Mouse (Mus musculus): ENCODE measurements around the gene Abhd12.

The Abhd12 gene

DNA sequence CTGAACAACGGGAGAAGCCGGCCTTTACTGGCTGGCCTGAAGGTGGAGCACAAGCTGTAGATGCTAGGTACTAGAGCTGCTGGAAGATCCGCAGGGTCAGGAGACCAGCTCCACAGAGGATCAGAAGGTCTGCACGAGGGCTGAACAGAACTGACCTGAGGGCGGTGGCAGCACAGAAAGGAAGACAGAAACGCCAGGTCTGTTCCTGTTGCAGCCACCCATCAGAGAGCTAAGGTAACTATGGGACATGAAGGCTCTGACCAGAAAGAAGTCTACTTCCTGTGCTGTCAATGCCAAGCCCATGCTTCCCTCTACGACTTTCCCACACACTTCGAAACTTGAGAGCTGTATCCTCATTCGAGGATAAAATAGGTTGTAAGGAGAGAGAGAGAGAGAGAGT, 53.3 kb downstream of the Abhd12 start:
- no peak for DNase-seq (ENCODE audit: low read depth, low spot score)

DNA sequence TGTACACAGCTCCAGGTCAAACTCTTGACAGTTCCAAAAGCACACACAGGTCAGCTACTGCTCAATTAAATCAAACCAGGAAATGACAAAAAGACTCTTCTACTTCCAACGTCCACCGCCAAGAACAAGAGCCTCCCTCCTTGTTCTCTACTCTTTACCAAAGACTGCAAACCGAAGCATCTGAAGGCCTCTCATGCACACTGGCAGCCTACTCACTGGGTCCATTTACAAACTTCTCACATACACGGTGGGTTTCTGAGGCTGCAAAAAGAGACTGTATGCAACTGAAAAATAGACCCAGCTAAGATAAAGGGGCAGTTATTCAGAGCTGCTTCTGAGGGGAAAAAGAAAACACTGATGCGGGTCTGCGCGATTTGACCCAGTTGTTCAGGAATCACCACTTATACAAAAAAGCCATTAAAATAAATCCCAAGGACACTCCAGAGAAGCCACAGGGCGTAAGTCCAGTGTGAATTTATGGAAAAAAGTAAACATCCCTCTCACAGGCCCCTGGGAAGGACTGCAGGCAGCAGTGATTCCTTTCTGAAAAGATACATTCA, 57.0 kb downstream of the Abhd12 start:
- DNase-seq (ENCODE audit: low read depth, low spot score) = no peak

DNA sequence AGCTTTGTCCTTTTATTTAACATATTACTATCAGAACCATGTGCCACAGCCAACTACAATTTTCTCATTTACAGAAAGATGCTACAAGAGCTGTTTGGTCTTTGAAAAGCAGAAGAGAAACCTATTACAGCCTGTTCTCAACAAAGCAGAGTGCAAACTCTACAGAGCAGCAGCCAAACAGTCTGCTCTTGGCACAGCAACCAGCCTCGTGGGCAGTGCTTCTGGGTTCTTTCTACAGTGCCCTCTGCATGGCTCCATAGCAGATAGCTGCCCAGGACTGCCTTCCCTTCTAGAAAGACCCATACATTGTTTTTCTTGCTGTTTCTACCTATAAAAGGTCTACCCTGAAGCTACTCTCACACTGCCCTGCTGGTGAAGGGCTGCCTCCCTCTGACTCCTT, 59.7 kb downstream of the Abhd12 start:
- no peak for DNase-seq (ENCODE audit: low read depth, low spot score)

DNA sequence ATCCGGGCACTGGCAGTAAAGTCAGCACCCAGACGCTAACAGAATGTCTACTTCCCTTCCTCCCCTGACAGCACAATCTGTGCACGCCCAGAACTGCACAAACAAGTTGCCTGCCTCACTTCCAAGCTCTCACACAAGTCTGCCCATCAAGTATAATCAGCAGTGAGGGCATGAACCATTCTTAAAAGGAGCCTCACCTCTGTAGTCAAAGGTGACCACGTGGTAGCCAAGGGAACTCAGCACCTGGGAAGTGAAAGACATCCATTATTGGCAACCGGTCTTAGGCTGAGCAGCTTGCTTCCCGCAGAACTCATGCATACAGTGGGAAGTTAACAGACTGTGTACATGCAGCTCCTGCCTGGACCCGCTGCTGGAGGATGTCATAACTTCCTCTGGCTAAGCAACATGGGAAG, 62.5 kb downstream of the Abhd12 start:
- DNase-seq (ENCODE audit: low read depth, low spot score) = no peak

DNA sequence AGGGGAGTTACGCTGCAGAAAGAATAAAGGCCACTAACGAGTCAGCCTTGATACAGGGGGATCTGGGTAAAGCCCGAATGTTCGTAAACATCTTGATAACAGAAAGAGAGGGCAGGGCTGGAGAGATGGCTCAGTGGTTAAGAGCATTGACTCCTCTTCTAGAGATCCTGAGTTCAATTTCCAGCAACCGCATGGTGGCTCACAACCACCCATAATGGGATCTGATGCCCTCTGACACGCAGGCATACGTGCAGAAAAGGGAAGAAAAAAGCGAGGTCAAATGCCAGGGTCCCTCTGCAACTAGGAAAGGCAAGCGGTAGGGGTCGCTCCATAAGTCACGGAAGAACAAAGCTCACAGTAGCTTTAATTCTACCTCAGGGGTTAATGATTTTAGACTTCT, 63.4 kb downstream of the Abhd12 start:
- no peak for DNase-seq (ENCODE audit: low read depth, low spot score)

DNA sequence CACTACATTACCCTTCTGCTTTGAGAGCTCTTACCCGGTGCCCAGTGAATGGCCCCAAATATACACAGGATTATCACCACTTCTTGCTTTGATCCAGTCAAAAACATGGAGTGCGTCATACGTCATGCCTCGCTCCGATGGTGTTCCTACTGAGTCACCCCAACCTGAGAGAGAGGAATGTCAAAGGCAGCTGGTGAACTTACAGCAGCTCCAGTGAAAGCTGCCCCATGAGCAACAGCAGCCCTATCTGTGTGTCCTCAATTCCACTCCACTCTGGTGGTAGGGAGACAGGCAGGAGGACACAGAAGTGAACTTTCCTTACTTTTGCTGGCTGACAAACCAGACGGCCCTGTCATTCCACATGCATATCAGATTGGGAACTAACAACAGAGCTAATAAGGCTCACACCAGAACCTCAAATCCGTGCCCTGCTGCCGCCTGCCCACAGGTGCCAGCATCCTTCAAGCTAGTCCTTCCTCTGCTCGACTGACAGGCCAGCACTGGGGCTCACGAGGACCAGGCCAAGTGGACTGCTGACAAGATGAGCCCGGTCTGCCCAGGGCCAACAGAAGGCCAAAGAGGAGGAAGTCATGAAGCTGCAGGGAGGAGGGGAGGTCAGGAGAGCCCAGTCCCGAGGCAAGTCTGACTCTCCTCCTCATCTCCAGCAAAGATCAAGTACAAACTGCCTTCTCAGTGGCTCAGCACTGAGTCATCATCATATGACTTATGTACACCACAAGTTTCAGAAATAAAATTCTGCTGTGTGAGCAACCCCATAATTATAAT, 64.7 kb downstream of the Abhd12 start:
- DNase-seq (ENCODE audit: low read depth, low spot score) = no peak

DNA sequence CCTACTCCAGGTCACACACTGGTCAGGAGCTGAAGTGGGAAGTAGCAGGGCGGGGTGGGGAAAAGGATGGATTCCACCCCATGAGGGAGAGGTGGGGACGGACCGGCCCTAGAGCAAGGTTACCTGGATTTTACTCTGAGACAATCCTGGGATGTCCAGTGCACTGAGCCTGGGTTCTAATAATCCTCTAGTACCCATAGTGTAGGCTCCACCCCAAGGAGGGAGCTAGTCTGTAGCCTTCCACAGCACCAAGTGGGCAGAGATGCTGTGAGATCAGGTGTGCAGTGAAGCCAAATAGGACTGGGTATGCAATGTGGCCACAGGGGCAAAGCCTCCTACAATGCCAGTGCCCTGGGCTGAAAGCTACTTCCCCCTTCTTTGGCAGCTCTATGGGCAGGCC, 66.8 kb downstream of the Abhd12 start:
- DNase-seq (ENCODE audit: low read depth, low spot score) = no peak

DNA sequence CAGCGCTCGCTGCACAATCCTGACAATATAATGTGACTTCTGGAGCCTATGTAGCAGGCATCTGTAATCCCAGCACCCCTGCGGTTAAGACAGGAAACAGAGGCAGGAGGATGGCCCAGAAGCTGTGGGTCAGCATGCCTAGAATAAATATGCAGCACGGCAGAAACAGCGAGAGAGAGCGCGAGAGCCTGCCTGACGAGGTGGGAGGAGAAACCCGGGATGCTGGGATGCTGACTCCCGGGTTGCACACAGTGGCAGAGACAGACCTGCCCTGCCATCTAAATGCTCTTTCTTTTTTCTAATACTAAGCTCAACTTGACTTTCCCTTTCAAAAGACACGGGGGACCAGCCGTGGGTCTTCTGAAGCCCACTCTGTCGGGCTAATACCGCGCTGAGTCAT, 67.6 kb downstream of the Abhd12 start:
- DNase-seq (ENCODE audit: low read depth, low spot score) = peak; percentile 55

DNA sequence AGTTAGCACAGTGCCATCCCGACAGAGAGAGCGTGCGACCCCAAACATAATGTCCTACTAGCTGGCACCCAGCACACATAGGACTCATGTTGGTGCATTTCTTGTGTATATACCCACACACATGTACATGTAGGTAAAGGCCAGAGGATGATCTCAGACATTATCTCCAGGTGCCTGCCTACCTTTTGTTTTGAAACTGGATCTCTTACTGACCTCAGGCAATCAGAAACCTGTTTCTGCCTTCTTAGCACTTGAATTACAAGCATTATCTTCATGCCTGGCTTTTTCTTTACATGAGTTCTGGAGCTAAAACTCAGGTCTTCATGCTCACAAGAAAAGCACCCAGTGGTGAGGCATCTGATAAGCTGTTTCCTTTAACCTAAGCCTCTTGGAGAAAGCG, 68.6 kb downstream of the Abhd12 start:
- DNase-seq (ENCODE audit: low read depth, low spot score) = no peak

DNA sequence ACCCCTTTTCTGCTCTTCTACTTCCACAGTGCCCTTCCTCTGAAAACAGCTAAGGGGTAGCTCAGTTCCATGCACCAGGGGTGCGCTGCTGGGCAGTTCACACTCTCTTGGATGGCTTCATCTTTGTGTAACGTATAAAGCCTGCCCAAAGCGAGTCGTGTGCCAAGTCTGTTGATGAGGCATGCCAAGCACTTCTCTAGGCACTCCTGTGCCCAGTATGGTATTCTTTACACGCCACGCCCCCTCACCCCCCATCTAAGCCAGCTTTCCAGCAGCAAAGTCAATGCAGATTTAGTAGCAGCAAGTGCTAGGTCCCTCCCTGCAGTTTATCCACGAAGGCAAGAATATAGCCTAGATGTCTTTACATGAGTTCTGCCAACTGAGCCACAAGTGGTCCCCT, 69.9 kb downstream of the Abhd12 start:
- DNase-seq (ENCODE audit: low read depth, low spot score) = no peak

DNA sequence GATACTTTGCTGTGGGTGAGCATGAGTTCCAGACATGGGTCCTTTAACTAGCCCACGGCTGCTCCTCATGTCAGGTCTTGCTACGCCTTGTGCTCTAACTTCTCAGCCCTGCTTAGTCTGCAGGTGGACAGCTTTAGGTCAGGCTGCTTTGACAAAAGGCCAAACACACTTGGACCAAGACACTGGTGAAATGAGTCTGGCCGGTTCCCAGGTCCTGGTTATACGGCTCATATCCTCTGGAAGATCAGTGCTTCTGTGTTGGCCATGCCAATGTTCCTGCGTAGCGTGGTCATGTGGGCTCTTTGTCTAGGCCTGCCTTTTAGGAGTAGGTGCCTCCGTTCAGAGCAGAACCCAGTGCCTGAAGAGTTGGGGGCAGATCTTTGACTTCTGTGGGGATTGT, 72.5 kb downstream of the Abhd12 start:
- no peak for DNase-seq (ENCODE audit: low read depth, low spot score)

DNA sequence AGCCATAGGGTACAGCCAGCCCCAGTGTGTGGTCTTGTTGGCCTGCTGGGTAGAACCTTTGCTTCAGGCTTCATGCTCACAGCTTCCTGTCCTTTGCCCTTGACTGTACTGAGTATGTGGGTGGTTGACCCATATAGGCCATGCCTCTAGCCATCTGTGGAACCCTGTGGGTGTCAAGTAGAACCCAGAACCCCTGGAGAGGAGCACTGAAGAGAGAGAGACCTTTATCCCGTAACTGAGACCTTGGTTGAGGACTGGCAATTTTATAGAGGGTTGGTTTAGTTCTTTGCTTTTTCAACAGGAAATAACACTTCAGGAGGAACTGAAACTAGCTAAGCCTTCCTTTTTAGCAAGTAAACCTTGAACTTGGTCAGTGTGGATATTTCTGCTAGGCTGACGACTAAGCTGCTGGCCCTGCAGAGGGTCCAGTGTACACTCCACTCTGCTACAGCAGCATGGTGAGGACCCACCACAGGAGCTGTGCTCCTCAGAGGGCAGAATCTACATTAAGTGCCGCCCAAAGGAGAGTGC, 73.6 kb downstream of the Abhd12 start:
- DNase-seq (ENCODE audit: low read depth, low spot score) = no peak

DNA sequence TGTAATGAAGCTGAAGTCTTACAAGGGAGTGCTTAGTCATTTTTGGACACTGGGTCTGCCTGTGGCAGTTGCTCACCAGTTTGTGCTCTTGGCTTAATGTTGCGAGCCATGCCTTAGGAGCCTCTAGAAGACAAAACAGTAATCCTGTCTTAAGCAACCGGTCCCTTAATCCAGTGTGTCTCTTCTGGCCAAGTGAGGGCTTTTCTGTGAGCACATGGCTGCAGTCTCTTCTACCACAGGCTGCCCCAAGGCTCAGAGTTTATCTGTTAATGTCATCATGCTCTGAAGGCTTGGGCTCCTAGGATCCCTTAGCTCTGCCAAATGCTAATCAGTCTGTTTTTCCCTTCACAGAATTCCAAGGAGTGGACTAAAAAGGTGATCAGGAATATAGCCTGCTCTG, 74.5 kb downstream of the Abhd12 start:
- DNase-seq (ENCODE audit: low read depth, low spot score) = no peak

DNA sequence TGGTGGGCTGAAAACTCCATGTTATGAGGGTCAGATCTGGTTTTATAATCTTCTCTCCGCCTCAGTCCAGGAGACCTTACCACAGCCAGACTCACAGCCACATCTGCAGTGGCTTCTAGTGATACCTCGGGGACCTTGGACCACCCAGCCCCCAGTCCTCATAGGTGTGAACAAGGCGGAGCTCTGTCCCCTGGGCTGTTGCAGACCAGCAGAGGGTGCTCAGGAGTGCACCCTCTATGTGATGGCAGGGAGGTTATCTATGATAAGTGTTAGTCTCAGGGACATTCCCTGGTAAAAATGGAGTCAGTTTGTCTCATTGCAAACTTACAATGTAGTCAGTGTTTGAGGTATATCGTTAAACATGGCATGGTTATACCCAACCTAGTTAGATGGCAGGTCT, 75.9 kb downstream of the Abhd12 start:
- peak; percentile 18 for DNase-seq (ENCODE audit: low read depth, low spot score)

DNA sequence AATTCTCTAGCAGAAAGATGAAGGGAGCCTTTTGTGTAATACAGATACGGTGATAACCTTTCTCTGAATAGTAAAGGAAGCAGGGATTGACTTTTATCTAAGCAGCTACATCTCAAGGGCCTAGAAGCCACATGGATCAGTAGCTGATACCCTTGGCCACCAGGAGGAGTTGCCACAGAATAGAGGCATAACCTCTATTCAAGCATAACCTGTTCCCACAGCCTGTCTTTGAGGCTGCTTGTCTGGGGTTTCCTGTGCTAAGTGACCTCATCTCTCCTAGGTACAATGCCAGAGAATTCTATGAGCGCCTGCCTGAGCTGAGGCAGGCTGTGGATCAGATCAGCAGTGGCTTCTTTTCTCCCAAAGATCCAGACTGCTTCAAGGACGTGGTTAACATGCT, 76.4 kb downstream of the Abhd12 start:
- DNase-seq (ENCODE audit: low read depth, low spot score) = no peak

DNA sequence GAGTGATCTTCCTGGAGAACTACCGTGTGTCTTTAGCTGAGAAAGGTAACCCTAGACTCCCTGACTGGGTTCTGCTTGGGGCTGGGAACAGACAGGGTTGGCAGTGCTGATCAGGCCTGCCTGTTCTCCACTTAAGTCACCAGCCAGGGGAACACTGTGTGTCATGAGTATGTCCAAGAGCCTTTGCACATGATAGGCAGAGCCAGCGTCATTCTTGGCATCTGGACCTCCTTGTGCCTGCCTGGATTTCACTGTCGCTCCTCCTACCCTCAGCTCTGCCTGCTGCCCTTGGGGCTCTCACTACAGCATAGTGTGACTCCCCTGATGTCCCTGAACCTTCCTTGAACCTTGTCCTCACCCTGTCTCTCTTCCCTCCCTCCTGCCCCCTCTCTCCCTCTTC, 78.1 kb downstream of the Abhd12 start:
- DNase-seq (ENCODE audit: low read depth, low spot score) = no peak

DNA sequence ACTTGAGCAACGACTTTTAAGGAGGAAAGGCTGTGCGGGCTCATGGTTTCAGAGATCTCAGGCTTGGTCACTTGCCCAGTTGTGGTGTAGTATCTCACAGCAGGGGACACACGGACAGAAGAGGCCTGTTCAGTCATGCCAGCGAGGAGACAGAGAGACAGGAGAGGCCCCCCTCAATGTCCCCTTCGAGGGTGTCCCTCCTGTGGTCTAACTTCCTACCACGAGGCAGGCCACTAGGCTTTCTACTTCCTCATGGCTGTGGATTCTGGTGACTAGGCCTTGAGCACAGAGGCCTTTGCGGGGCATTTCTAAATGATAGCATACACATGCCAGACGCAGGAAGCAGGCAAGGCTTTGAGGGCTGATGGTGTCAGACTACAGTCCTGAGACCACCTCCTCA, 81.6 kb downstream of the Abhd12 start:
- DNase-seq (ENCODE audit: low read depth, low spot score) = no peak

DNA sequence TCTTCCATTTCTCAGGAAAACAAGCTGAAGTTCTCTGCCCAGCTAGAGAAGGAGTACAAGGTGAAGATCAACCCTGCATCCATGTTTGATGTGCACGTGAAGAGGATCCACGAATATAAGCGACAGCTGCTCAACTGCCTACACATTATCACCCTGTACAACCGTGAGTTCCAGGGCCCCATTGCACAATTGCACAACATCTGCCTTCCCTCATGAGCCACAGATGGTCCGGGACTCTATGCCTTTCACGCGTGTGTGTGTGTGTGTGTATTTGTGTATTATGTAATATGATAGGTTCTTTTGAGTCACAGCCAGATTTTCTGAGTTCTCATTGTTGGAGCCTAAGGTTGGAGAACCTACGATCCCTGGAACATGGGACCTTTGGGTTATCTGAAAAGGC, 83.8 kb downstream of the Abhd12 start:
- no peak for DNase-seq (ENCODE audit: low read depth, low spot score)

DNA sequence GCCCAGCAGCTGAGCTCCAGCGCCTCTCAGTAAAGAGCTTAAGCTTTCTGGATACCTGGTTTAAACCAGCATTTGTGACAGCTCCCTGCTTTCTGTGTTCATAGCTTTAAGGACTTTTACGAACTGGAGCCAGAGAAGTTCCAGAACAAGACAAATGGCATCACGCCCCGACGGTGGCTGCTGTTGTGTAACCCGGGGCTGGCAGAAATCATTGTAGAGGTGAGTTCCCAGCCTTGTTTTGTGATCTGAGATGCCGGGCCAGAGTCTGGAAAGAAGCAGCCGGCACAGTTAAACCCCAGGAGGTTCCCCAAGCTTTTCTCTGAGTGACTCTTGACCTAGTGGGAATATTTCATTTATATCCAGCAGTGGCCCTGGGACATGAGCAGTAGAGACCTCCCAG, 85.8 kb downstream of the Abhd12 start:
- DNase-seq (ENCODE audit: low read depth, low spot score) = no peak

DNA sequence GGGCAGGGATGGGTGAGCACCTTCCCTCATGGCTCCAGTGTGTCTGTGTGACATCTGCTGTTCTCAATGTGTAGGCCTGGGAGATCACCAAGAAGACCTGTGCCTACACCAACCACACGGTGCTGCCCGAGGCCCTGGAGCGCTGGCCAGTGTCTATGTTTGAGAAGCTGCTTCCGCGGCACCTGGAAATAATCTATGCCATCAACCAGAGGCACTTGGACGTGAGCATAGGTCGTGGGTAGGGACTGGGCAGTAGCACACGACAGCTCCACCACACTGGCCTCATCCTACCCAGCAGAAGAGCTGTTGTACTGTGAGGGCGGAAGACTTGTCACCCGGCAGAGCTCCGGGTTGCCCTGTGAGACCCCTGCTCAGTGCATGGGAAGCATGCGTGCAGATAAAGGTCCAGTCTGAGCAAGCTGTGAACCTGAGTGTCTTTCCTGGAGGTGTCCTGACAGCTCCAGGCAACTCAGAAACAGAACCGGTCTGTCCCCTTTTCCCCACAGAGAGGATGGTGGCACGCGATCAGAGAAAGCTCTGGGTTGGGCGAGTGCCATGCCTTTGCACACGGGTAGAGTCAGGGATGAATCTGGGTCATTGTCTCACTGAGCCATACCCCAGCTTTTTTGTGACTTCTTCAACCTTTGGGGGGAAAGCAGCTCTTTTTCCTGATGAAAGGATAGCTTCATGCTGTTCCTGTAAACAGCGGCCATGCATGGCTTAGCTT, 87.7 kb downstream of the Abhd12 start:
- no peak for DNase-seq (ENCODE audit: low read depth, low spot score)

DNA sequence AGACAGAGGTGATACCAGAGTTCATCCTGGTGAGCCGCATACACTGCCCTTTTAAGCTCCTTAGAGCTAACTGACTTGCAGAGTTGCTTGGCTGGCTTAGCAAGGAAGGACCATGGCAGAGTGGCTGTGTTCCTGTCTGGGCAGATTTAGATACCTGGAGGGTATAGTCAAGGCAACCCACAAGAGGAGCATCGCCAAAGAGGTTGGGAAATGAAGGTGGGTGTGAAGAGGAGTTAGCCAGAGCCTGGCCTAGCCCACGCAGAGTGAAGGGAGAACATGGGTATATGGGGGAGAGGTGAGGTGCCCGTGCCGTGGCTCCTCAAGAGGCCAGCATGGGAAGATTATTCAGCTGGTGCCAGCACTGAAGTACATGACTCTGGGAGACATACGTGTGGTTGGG, 91.7 kb downstream of the Abhd12 start:
- DNase-seq (ENCODE audit: low read depth, low spot score) = no peak

DNA sequence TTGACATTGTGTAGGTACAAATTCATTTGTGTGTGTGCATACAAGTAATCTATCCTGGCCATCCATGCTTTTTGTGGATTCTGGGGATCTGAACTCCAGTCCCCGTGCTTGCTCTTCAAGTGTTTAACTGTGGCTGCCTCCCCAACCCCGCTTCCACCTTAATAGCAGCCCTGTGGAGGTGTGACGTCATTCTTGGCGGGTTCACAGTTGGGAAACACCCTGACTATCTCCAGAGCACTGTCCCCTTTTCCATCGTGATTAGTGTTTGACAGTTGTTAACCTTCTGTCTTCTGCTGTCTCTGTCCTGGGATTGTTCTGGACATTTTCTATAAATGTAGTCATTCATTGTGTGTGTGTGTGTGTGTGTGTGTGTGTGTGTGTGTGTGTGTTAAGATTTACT, 93.9 kb downstream of the Abhd12 start:
- DNase-seq (ENCODE audit: low read depth, low spot score) = no peak

DNA sequence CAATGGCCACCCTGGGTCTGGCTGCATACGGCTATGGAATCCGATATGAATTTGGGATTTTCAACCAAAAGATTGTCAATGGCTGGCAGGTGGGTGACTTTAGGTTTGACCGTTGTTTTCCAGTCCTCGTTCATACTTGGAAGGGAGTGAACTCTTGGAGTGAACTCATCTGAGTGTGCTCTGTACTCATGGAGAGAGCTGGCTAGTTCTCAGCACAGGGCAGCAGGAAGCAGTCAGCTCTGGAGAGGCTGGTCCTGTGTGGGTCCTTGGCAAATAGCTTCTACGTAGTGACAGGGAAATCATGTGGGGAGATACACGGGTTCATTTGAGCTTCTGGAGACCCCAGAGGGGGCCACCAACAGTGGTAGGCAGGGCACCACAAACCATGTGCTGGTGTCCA, 95.7 kb downstream of the Abhd12 start:
- no peak for DNase-seq (ENCODE audit: low read depth, low spot score)

Data from ES-CJ7 (cell line).